Mouse (Mus musculus) forebrain, embryonic 11.5 days (tissue): Measurements from ENCODE around the gene Olfr78. TPM values are rescaled to one million over a fixed set of nuclear protein-coding genes. Genes with fewer than 3 reads are reported as not detected.

Experiments used
- ATAC-seq: fragments of 200-750 bp; cut with Nextera tagmentation; replicated peaks from 2 replicates; pipeline ENCODE4 v1.8.0; 2017; ENCODE audit warnings: moderate TSS enrichment; ENCODE audit not compliant: low FRiP score
- DNase-seq: peaks from one replicate; pipeline ENCODE4 v3.0.0-alpha.2; 2017; ENCODE audit warnings: low spot score
- H3K27ac ChIP-seq: fragments of 300-500 bp; sonication (generic); 2 replicates; pipeline ENCODE4 v1.5.1; 2014; ENCODE audit warnings: low read depth, low read length
- H3K27me3 ChIP-seq: fragments of 300-500 bp; sonication (generic); 2 replicates; pipeline ENCODE4 v1.6.1; 2014; ENCODE audit warnings: mild to moderate bottlenecking, low read length, mixed read lengths; ENCODE audit not compliant: control insufficient read depth, insufficient read depth
- H3K36me3 ChIP-seq: fragments of 300-500 bp; sonication (generic); 2 replicates; pipeline ENCODE4 v1.6.1; 2014; ENCODE audit warnings: mild to moderate bottlenecking, low read length, moderate library complexity, mixed read lengths; ENCODE audit not compliant: control insufficient read depth, insufficient read depth
- H3K4me1 ChIP-seq: fragments of 300-500 bp; sonication (generic); replicated peaks from 2 replicates; pipeline ENCODE4 v1.6.1; 2014; ENCODE audit warnings: low read length, mixed read lengths; ENCODE audit not compliant: control insufficient read depth, insufficient read depth
- H3K4me2 ChIP-seq: fragments of 300-500 bp; sonication (generic); 2 replicates; pipeline ENCODE4 v1.6.1; 2014; ENCODE audit warnings: low read depth, mild to moderate bottlenecking, low read length, moderate library complexity, mixed read lengths; ENCODE audit not compliant: severe bottlenecking
- H3K4me3 ChIP-seq: fragments of 300-500 bp; sonication (generic); 2 replicates; pipeline ENCODE4 v1.5.1; 2014; ENCODE audit warnings: low read depth, low read length
- H3K9ac ChIP-seq: fragments of 300-500 bp; sonication (generic); 2 replicates; pipeline ENCODE4 v1.6.1; 2014; ENCODE audit warnings: low read length
- H3K9me3 ChIP-seq: fragments of 300-500 bp; sonication (generic); 2 replicates; pipeline ENCODE4 v1.6.1; 2016; ENCODE audit warnings: low read length, mixed read lengths; ENCODE audit not compliant: control insufficient read depth
- WGBS: fragments of 180-500 bp; shearing (Covaris S2); extraction: QIAGEN DNeasy Blood & Tissue Kit; methylation state at CpG from one replicate; pipeline ENCODE4 v1.1.7; 2014; 5-methylcytosine and 5-hydroxymethylcytosine counted together
- polyA plus RNA-seq: library from polyadenylated mRNA; unstranded; fragments of >200 nt; fragmentation: Nextera tagmentation; extraction: Ambion mirVana; gene quantifications from 2 replicates; pipeline ENCODE4 v1.2.1, GENCODE M21; 2014

The Olfr78 gene
- not detected in 2 replicates for polyA plus RNA-seq

GRCm38 (mm10) chr7:102759266-102759665 is at the start of gene Olfr78, which contains the start of gene Olfr560:
Gene Olfr78 (minus strand): TSS chr7:102759471.
Gene Olfr560 (minus strand): TSS chr7:102759366.
- ATAC-seq (no peak), DNase-seq (no peak)
- H3K36me3 ChIP-seq, result no peaks in the 10 kb centered on the region
- H3K4me1 ChIP-seq, result no peaks in the 10 kb centered on the region
- H3K4me3 ChIP-seq, result no peak within 1 kb of the TSS
- no peaks in the 10 kb centered on the region for H3K9me3 ChIP-seq
- no peak within 1 kb of the TSS for H3K27ac ChIP-seq
- WGBS, result 84% methylated on average over 4 of the region's 4 CpGs
- H3K4me2 ChIP-seq, result no peak within 1 kb of the TSS
- H3K27me3 ChIP-seq, result no peaks in the 10 kb centered on the region
- no peak within 1 kb of the TSS for H3K9ac ChIP-seq

GRCm38 (mm10) chr7:102803180-102803579 is 43.9 kb upstream of the Olfr78 start, which contains the start of gene Olfr564:
Gene Olfr564 (plus strand): TSS chr7:102803480.
- no peaks in the 10 kb centered on the region for H3K9me3 ChIP-seq
- no peak within 1 kb of the TSS for H3K4me3 ChIP-seq
- no peaks in the 10 kb centered on the region for H3K4me1 ChIP-seq
- H3K4me2 ChIP-seq, result no peak within 1 kb of the TSS
- no peaks in the 10 kb centered on the region for H3K27me3 ChIP-seq
- H3K27ac ChIP-seq, result no peak within 1 kb of the TSS
- ATAC-seq, result no peak
- no peaks in the 10 kb centered on the region for H3K36me3 ChIP-seq
- H3K9ac ChIP-seq, result no peak within 1 kb of the TSS
- no peak for DNase-seq

GRCm38 (mm10) chr7:102770921-102771320 is 11.7 kb upstream of the Olfr78 start, which contains the start of gene Olfr561:
Gene Olfr561 (plus strand): TSS chr7:102771221.
- no peaks in the 10 kb centered on the region for H3K27me3 ChIP-seq
- H3K36me3 ChIP-seq, result no peaks in the 10 kb centered on the region
- WGBS, result 82% methylated on average over 2 of the region's 2 CpGs
- H3K9ac ChIP-seq, result no peak within 1 kb of the TSS
- no peaks in the 10 kb centered on the region for H3K9me3 ChIP-seq
- H3K4me1 ChIP-seq, result no peaks in the 10 kb centered on the region
- no peak within 1 kb of the TSS for H3K27ac ChIP-seq
- DNase-seq (no peak), ATAC-seq (no peak)
- H3K4me2 ChIP-seq, result no peak within 1 kb of the TSS
- no peak within 1 kb of the TSS for H3K4me3 ChIP-seq

GRCm38 (mm10) chr7:102752086-102752485 is 7.2 kb downstream of the Olfr78 start:
- H3K4me3 ChIP-seq, result no peak overlapping the region
- H3K4me1 ChIP-seq, result no peaks in the 10 kb centered on the region
- no peak overlapping the region for H3K27ac ChIP-seq
- WGBS, result 24% methylated on average over 1 of the region's 1 CpGs
- no peak overlapping the region for H3K4me2 ChIP-seq
- H3K9me3 ChIP-seq, result no peaks in the 10 kb centered on the region
- no peaks in the 10 kb centered on the region for H3K36me3 ChIP-seq
- ATAC-seq (no peak), DNase-seq (no peak)
- H3K27me3 ChIP-seq, result no peaks in the 10 kb centered on the region
- no peak overlapping the region for H3K9ac ChIP-seq

GRCm38 (mm10) chr7:102737705-102738104 is 21.6 kb downstream of the Olfr78 start:
- Histone ChIP-seq H3K27me3 (no peaks in the 10 kb centered on the region), H3K27ac (no peak overlapping the region), H3K36me3 (no peaks in the 10 kb centered on the region), H3K4me1 (no peaks in the 10 kb centered on the region), H3K9me3 (no peaks in the 10 kb centered on the region), H3K4me2 (no peak overlapping the region), H3K4me3 (no peak overlapping the region), H3K9ac (no peak overlapping the region)
- 72% methylated on average over 2 of the region's 2 CpGs for WGBS
- DNase-seq, result no peak
- no peak for ATAC-seq

- no peak overlapping the region for H3K27ac ChIP-seq
- no peaks in the 10 kb centered on the region for H3K27me3 ChIP-seq
- no peak for DNase-seq
- no peaks in the 10 kb centered on the region for H3K36me3 ChIP-seq
- no peaks in the 10 kb centered on the region for H3K4me1 ChIP-seq
- no peak overlapping the region for H3K4me3 ChIP-seq
- WGBS, result 100% methylated on average over 1 of the region's 1 CpGs
- no peak overlapping the region for H3K4me2 ChIP-seq
- no peaks in the 10 kb centered on the region for H3K9me3 ChIP-seq
- no peak overlapping the region for H3K9ac ChIP-seq
- no peak for ATAC-seq
Observed at GRCm38 (mm10) chr7:102733793-102734192, 25.5 kb downstream of the Olfr78 start.

- Histone ChIP-seq H3K4me2 (no peak within 1 kb of the TSS), H3K36me3 (no peaks in the 10 kb centered on the region), H3K9me3 (no peaks in the 10 kb centered on the region), H3K27me3 (no peaks in the 10 kb centered on the region), H3K27ac (no peak within 1 kb of the TSS), H3K4me3 (no peak within 1 kb of the TSS), H3K4me1 (no peaks in the 10 kb centered on the region), H3K9ac (no peak within 1 kb of the TSS)
- no peak for ATAC-seq
- DNase-seq, result no peak
Observed at GRCm38 (mm10) chr7:102727391-102727790, 31.9 kb downstream of the Olfr78 start, which contains the start of gene Olfr559. Gene Olfr559 (minus strand): TSS chr7:102727491.

- no peak for DNase-seq
- H3K9me3 ChIP-seq, result no peaks in the 10 kb centered on the region
- H3K27me3 ChIP-seq, result no peaks in the 10 kb centered on the region
- H3K4me1 ChIP-seq, result no peaks in the 10 kb centered on the region
- no peak within 1 kb of the TSS for H3K27ac ChIP-seq
- no peaks in the 10 kb centered on the region for H3K36me3 ChIP-seq
- no peak within 1 kb of the TSS for H3K4me2 ChIP-seq
- H3K4me3 ChIP-seq, result no peak within 1 kb of the TSS
- no peak within 1 kb of the TSS for H3K9ac ChIP-seq
- 45% methylated on average over 1 of the region's 1 CpGs for WGBS
- no peak for ATAC-seq
Observed at GRCm38 (mm10) chr7:102718970-102719369, 40.3 kb downstream of the Olfr78 start, which contains the start of gene Olfr33. Gene Olfr33 (minus strand): TSS chr7:102719070.

- DNase-seq, result no peak
- Histone ChIP-seq H3K9ac (no peak within 1 kb of the TSS), H3K4me3 (no peak within 1 kb of the TSS), H3K27me3 (no peaks in the 10 kb centered on the region), H3K9me3 (no peaks in the 10 kb centered on the region), H3K36me3 (no peaks in the 10 kb centered on the region), H3K27ac (no peak within 1 kb of the TSS), H3K4me1 (no peaks in the 10 kb centered on the region), H3K4me2 (no peak within 1 kb of the TSS)
- ATAC-seq, result no peak
Observed at GRCm38 (mm10) chr7:102701915-102702314, 57.4 kb downstream of the Olfr78 start, which contains the start of gene Olfr558. Gene Olfr558 (plus strand): TSS chr7:102702215.
